Mouse (Mus musculus): ENCODE results near the gene Wdfy3. TPM values are rescaled to one million over a fixed set of nuclear protein-coding genes. Genes with fewer than 3 reads are reported as not detected.

Wdfy3 gene
- polyA plus RNA-seq, 1 experiment: not detected

GRCm38 (mm10) chr5:101968153-101968851, 101.4 kb downstream of the Wdfy3 start:
- WGBS: 69% methylated on average over 12 of the region's 12 CpGs
- H3K27ac ChIP-seq (ENCODE audit: insufficient read depth, low read depth, low read length): no peak overlapping the region
- peaks cover 7% of the 10 kb centered on the region for H3K4me1 ChIP-seq (ENCODE audit: control insufficient read depth, insufficient read depth, low read length)
- TF ChIP-seq CTCF (IDR thresholded peaks at IDR 0.05; ENCODE audit: insufficient read depth, low read depth, low read length) (no peak), POLR2A (IDR thresholded peaks at IDR 0.05; ENCODE audit: insufficient read depth, low read depth, low read length) (no peak)
- H3K4me3 ChIP-seq (ENCODE audit: insufficient read depth, low read depth, low read length): no peak overlapping the region

GRCm38 (mm10) chr5:101967832-101968152, 101.9 kb downstream of the Wdfy3 start:
- H3K27ac ChIP-seq (ENCODE audit: insufficient read depth, low read depth, low read length): no peak overlapping the region
- WGBS: 89% methylated on average over 2 of the region's 2 CpGs
- no peak for TF ChIP-seq POLR2A (IDR thresholded peaks at IDR 0.05; ENCODE audit: insufficient read depth, low read depth, low read length)
- TF ChIP-seq CTCF (IDR thresholded peaks at IDR 0.05; ENCODE audit: insufficient read depth, low read depth, low read length): no peak
- peaks cover 9% of the 10 kb centered on the region for H3K4me1 ChIP-seq (ENCODE audit: control insufficient read depth, insufficient read depth, low read length)
- H3K4me3 ChIP-seq (ENCODE audit: insufficient read depth, low read depth, low read length): no peak overlapping the region

- Histone ChIP-seq H3K27ac (ENCODE audit: insufficient read depth, low read depth, low read length) (no peak overlapping the region), H3K4me3 (ENCODE audit: insufficient read depth, low read depth, low read length) (no peak overlapping the region), H3K4me1 (ENCODE audit: control insufficient read depth, insufficient read depth, low read length) (peaks cover 5% of the 10 kb centered on the region)
- TF ChIP-seq POLR2A (IDR thresholded peaks at IDR 0.05; ENCODE audit: insufficient read depth, low read depth, low read length) (no peak), CTCF (IDR thresholded peaks at IDR 0.05; ENCODE audit: insufficient read depth, low read depth, low read length) (no peak)
- 44% methylated on average over 4 of the region's 4 CpGs for WGBS
Observed at GRCm38 (mm10) chr5:101962824-101963223, 106.9 kb downstream of the Wdfy3 start.

- Histone ChIP-seq H3K4me3 (ENCODE audit: insufficient read depth, low read depth, low read length) (no peak overlapping the region), H3K27ac (ENCODE audit: insufficient read depth, low read depth, low read length) (no peak overlapping the region), H3K4me1 (ENCODE audit: control insufficient read depth, insufficient read depth, low read length) (peaks cover 14% of the 10 kb centered on the region; the same call in 1 of the 2 replicates)
- TF ChIP-seq POLR2A (IDR thresholded peaks at IDR 0.05; ENCODE audit: insufficient read depth, low read depth, low read length): no peak
- TF ChIP-seq CTCF (IDR thresholded peaks at IDR 0.05; ENCODE audit: insufficient read depth, low read depth, low read length): no peak
- WGBS: 92% methylated on average over 13 of the region's 13 CpGs
Observed at GRCm38 (mm10) chr5:101959369-101959768, 110.4 kb downstream of the Wdfy3 start.

- H3K4me1 ChIP-seq (ENCODE audit: control insufficient read depth, insufficient read depth, low read length): peaks cover 15% of the 10 kb centered on the region; the same call in 1 of the 2 replicates
- H3K27ac ChIP-seq (ENCODE audit: insufficient read depth, low read depth, low read length): no peak overlapping the region
- no peak overlapping the region for H3K4me3 ChIP-seq (ENCODE audit: insufficient read depth, low read depth, low read length)
- 59% methylated on average over 4 of the region's 4 CpGs for WGBS
- TF ChIP-seq POLR2A (IDR thresholded peaks at IDR 0.05; ENCODE audit: insufficient read depth, low read depth, low read length) (no peak), CTCF (IDR thresholded peaks at IDR 0.05; ENCODE audit: insufficient read depth, low read depth, low read length) (no peak)
Observed at GRCm38 (mm10) chr5:101958941-101959340, 110.8 kb downstream of the Wdfy3 start.

GRCm38 (mm10) chr5:101957419-101957818, 112.3 kb downstream of the Wdfy3 start:
- peaks cover 10% of the 10 kb centered on the region; the same call in 1 of the 2 replicates for H3K4me1 ChIP-seq (ENCODE audit: control insufficient read depth, insufficient read depth, low read length)
- 92% methylated on average over 8 of the region's 8 CpGs for WGBS
- H3K4me3 ChIP-seq (ENCODE audit: insufficient read depth, low read depth, low read length): no peak overlapping the region
- H3K27ac ChIP-seq (ENCODE audit: insufficient read depth, low read depth, low read length): no peak overlapping the region
- TF ChIP-seq CTCF (IDR thresholded peaks at IDR 0.05; ENCODE audit: insufficient read depth, low read depth, low read length) (no peak), POLR2A (IDR thresholded peaks at IDR 0.05; ENCODE audit: insufficient read depth, low read depth, low read length) (no peak)

- Histone ChIP-seq H3K27ac (ENCODE audit: insufficient read depth, low read depth, low read length) (no peak overlapping the region), H3K4me3 (ENCODE audit: insufficient read depth, low read depth, low read length) (no peak overlapping the region), H3K4me1 (ENCODE audit: control insufficient read depth, insufficient read depth, low read length) (peaks cover 10% of the 10 kb centered on the region; the same call in 1 of the 2 replicates)
- no peak for TF ChIP-seq CTCF (IDR thresholded peaks at IDR 0.05; ENCODE audit: insufficient read depth, low read depth, low read length)
- TF ChIP-seq POLR2A (IDR thresholded peaks at IDR 0.05; ENCODE audit: insufficient read depth, low read depth, low read length): no peak
- WGBS: 69% methylated on average over 16 of the region's 16 CpGs
Observed at GRCm38 (mm10) chr5:101954393-101955340, 115.1 kb downstream of the Wdfy3 start.

- no peak overlapping the region for H3K27ac ChIP-seq (ENCODE audit: insufficient read depth, low read depth, low read length)
- no peak for TF ChIP-seq POLR2A (IDR thresholded peaks at IDR 0.05; ENCODE audit: insufficient read depth, low read depth, low read length)
- TF ChIP-seq CTCF (IDR thresholded peaks at IDR 0.05; ENCODE audit: insufficient read depth, low read depth, low read length): no peak
- H3K4me3 ChIP-seq (ENCODE audit: insufficient read depth, low read depth, low read length): no peak overlapping the region
- WGBS: 87% methylated on average over 1 of the region's 1 CpGs
- peaks cover 7% of the 10 kb centered on the region; the same call in 1 of the 2 replicates for H3K4me1 ChIP-seq (ENCODE audit: control insufficient read depth, insufficient read depth, low read length)
Observed at GRCm38 (mm10) chr5:101951918-101952317, 117.8 kb downstream of the Wdfy3 start.

- H3K4me1 ChIP-seq (ENCODE audit: control insufficient read depth, insufficient read depth, low read length): peaks cover under 1% of the 10 kb centered on the region; the same call in 1 of the 2 replicates
- 90% methylated on average over 8 of the region's 8 CpGs for WGBS
- no peak overlapping the region for H3K27ac ChIP-seq (ENCODE audit: insufficient read depth, low read depth, low read length)
- no peak overlapping the region for H3K4me3 ChIP-seq (ENCODE audit: insufficient read depth, low read depth, low read length)
- TF ChIP-seq POLR2A (IDR thresholded peaks at IDR 0.05; ENCODE audit: insufficient read depth, low read depth, low read length) (no peak), CTCF (IDR thresholded peaks at IDR 0.05; ENCODE audit: insufficient read depth, low read depth, low read length) (no peak)
Observed at GRCm38 (mm10) chr5:101949323-101949722, 120.4 kb downstream of the Wdfy3 start.

Measured in olfactory bulb, adult 2 months (tissue).